Mouse (Mus musculus): ENCODE measurements around the gene Zfp426. TPM values are rescaled to one million over a fixed set of nuclear protein-coding genes. Genes with fewer than 3 reads are reported as not detected.

The Zfp426 gene
- total RNA-seq, 2 experiments from 2014 or later, result 7.2 to 7.5 TPM

DNA sequence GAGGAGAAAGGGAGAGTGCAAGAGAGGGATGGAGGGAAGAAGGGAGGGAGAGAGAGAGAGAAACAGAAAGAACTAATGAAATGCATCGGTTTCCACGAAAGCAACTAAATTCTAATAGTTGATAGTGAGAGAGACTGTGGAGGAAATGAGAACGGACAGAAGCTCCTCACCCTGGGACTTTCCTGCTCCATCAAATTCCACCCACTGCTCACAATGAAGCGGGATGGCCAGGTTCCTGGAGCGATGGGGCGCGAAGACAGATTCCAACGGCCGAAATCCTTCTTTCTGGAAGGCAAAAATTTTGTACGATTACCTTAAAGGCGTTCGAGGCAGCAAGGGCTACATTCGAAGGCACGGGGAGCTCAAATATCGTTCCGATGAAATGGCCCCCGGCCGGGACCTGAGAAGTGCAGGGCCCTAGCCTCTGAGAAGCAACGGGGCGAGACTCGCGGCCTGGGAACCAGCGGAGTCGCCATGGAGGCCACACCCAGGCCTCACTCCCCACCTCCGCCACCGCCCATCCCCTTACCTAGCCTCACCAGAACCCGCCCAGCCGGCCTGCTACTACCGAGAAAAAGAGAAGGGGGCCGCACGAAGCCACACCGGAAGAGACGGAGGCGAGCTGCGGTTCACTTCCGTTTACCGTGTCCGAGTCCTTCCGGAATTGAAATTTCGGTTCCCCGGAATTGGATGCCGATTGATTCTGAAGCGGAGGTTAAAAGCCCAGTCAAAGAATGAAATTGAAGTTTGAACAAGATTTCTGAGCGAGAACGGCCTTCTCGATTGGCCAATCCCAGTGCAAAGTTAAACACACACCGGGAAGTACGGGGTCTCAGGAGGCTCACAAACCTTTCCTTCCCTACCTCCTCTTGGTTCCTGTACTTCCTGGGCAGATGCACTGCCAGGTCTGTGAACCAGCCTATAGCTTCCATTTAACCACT is 32.9 kb downstream of the Zfp426 start, which contains the start of gene Zfp26:
TSS of gene Zfp26 (minus strand) at position 786 of the 941 bp plus-strand sequence.
- DNase-seq (ENCODE audit: low spot score), result peak; percentile 70

DNA sequence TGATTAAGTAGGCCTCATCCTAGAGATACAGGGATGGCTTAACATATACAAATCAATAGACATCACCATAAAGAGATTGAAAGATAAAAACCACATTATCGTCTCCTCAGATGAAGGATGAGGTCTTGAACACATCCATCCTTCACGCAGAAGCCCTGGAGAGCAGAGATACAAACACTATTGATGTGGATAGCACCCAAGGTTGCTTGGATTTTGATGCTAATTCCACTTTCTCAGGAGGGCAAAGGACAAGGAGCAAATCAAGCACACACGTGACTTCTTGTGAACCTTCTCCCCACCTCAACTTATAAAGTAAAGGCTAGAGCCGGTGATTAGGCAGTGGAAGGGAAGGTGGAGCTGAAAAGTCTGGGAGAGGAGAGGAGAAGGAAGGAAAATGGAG is 38.9 kb downstream of the Zfp426 start:
- no peak for DNase-seq (ENCODE audit: low spot score)

DNA sequence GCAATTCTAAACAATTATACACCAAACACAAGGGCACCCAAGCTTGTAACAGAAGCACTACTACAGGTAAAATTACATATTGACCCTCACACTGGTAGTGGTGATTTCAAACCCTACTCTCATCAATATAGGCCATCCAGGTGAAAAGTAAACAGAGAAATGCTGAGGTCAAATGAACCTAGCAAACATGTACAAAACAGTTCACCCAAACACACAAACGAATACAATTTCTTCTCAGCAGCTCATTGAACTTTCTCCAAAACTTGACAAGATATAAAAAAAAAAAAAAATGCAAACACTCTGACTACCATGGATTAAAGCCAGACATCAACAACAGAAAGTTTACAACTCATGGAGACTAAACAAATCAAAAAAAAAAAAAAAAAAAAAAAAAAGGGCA is 41.1 kb downstream of the Zfp426 start:
- no peak for DNase-seq (ENCODE audit: low spot score)

DNA sequence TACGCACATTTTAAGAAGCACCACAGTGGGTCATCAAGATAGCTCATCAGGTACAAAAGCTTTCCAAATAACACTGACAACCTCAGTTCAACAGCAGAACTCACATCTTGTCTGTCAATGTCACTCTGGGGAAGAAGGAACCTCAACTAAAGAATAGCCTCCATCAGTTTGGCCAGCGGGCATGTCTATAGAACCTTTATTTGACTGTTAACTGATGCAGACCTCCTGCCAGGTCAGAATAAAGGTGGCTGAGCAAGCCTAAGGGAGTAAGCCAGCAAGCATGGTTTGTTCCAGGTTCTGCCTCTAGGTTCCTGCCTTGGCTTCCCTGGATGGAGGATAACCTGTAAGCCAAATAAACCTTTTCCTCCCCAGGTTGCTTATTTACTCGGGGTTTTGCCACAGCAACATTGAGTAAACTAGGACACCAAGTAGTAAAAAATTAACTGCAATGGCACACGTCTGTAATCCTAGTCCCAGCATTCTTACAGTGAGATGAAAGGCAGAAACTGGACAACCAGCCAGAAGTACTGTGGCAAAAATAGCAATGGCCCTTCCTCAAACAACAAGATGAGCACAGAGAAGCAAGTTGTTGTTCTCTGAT is 49.3 kb downstream of the Zfp426 start:
- no peak for DNase-seq (ENCODE audit: low spot score)

DNA sequence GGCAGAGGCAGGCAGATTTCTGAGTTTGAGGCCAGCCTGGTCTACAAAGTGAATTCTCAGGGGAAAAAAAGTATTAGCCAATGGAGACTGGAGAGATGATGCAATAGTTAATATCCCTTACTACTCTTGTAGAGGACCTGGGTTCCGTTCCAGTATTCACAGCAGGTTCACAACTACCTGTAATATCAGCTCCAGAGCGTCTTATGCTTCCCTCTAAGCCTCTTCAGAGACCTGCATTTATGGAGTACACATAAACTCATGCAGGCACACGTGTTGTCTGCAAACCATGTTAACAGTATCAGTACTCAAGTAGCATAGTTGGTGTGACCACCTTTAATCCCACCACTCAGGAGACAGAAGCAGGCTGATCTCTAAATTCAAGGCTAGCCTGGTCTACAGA is 62.5 kb downstream of the Zfp426 start:
- no peak for DNase-seq (ENCODE audit: low spot score)

Other genes with a start within 250 kb of the Zfp426 start
- not detected for gene Olfr39, start 210.4 kb downstream of the Zfp426 start, total RNA-seq (2021)
- gene Olfr873, start 194.2 kb downstream of the Zfp426 start, total RNA-seq (2021), result not detected
- not detected for gene Olfr18, start 156.7 kb downstream of the Zfp426 start, total RNA-seq (2021)
- gene Zfp560, start 107.6 kb downstream of the Zfp426 start, total RNA-seq (2021), result 10 to 100 TPM; 12.7 to 13.5 TPM
- 1 to 10 TPM; 5.9 to 7.0 TPM for gene Zfp26, start 32.6 kb downstream of the Zfp426 start, total RNA-seq (2021)
- 10 to 100 TPM; 15.6 to 15.8 TPM for gene Zfp266, start 28.7 kb upstream of the Zfp426 start, total RNA-seq (2021)
- gene Zfp846, start 88.5 kb upstream of the Zfp426 start, total RNA-seq (2021), result 1 to 10 TPM; 1.7 to 2.3 TPM
- gene Ubl5, start 150.1 kb upstream of the Zfp426 start, total RNA-seq (2021), result 100 to 1,000 TPM; 210 to 236 TPM
- 1 to 10 TPM; 3.7 to 4.6 TPM for gene Fbxl12, start 152.0 kb upstream of the Zfp426 start, total RNA-seq (2021)
- gene Pin1, start 159.3 kb upstream of the Zfp426 start, total RNA-seq (2021), result 10 to 100 TPM; 12.4 to 14.8 TPM

All from gastrocnemius, adult 18-20 months (tissue).